Mouse (Mus musculus): Measurements from ENCODE around the gene Cd80.

Cd80 gene

DNA sequence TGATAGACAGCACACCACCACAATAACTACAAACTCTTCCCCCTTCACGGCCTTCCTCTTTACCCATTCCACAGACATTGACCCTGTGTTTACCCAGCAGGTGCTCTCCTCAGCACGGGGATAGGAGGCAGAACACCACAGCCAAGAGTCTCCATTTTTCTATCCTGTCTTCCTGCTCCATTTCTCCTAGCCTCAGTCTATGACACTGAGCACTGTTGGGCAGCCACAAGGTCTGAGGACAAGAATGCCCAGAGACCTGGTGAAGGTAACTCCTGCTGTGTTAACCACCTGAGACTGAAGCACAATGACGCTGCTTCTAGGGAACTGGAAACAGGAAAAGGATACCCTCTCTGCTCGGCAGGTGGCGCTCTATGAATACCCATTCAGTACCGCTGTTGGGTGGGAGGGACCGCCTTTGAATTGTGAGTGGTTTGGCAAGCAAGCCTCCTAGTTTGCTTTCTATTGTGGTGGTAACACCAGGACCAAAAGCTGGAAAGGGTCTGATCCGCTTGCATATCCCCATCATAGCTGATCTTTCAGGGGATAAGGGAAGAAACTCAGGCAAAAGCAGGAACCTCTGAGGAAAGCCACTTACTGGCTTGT lies 81.3 kb downstream of the Cd80 start:
- DNase-seq, result peak; percentile 77

DNA sequence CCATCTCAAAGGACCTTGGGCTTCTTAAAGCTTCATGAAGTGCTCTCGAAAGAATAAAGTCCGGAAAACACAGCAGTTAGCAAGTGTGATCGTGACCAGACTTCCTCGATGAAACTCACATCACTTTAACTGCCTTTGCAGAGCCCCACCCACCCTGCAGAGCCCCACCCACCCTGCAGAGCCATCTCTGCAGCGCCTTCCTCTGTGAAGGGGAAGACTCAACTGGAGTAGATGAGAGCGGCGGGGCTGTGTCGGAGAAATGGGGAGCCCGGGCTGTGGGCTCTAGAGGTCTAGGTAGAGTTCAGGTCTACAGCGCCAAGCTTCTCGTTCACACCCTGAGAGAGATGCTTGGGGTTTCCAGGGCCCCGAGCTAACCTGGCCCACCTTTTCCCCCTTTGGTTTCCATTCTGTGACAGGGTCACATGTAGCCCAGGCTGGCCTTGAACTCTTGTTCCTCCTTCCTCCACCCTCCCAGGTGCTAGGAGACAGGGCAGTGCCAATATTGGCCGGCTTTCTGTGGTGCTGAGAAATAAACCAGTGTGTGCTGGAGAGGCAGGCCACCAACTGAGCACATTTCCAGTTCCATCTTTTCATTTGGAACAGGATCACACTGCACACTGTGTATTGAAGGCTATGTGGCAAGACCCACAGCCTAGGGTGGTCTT lies 83.5 kb downstream of the Cd80 start:
- no peak for DNase-seq

Measured in kidney, adult 9 months (tissue).